Mouse (Mus musculus) CH12.LX (cell line): ENCODE measurements around the gene Nup133.

Experiments used
- E2F4 ChIP-seq: IDR thresholded peaks from 2 replicates; pipeline ENCODE4 v1.6.1; 2011; ENCODE audit warnings: low read depth, low read length, improper control_type of control experiment; ENCODE audit not compliant: insufficient replicate concordance
- EP300 ChIP-seq: IDR thresholded peaks from 2 replicates; pipeline ENCODE4 v1.6.1; 2011; ENCODE audit warnings: low read length, improper control_type of control experiment

- TF ChIP-seq E2F4 (no peak), EP300 (no peak)
Measured at GRCm38 (mm10) chr8:123893413-123893812, 55.7 kb downstream of the Nup133 start.
